Mouse (Mus musculus) stomach, postnatal 0 days (tissue): ENCODE results near the gene Klhl8. TPM values are rescaled to one million over a fixed set of nuclear protein-coding genes. Genes with fewer than 3 reads are reported as not detected.

Experiments
- ATAC-seq: fragments of 200-750 bp; cut with Nextera tagmentation; 2 replicates; pipeline ENCODE4 v1.8.0; 2017; ENCODE audit not compliant: low FRiP score, low TSS enrichment
- DNase-seq: peaks from one replicate; pipeline ENCODE4 v3.0.0-alpha.2; 2016; ENCODE audit warnings: low spot score
- H3K27ac ChIP-seq: fragments of 300-500 bp; sonication (generic); replicated peaks from 2 replicates; pipeline ENCODE4 v1.5.1; 2014; ENCODE audit warnings: mild to moderate bottlenecking, control low read depth
- H3K27me3 ChIP-seq: fragments of 300-500 bp; sonication (generic); 2 replicates; pipeline ENCODE4 v1.6.1; 2014; ENCODE audit warnings: low read length; ENCODE audit not compliant: control insufficient read depth, insufficient read depth
- H3K36me3 ChIP-seq: fragments of 300-500 bp; sonication (generic); 2 replicates; pipeline ENCODE4 v1.6.1; 2014; ENCODE audit warnings: low read length, mixed read lengths; ENCODE audit not compliant: control insufficient read depth, insufficient read depth
- H3K4me1 ChIP-seq: fragments of 300-500 bp; sonication (generic); replicated peaks from 2 replicates; pipeline ENCODE4 v1.6.1; 2014; ENCODE audit warnings: antibody characterized with exemption; ENCODE audit not compliant: control insufficient read depth, insufficient read depth
- H3K4me2 ChIP-seq: fragments of 300-500 bp; sonication (generic); replicated peaks from 2 replicates; pipeline ENCODE4 v1.6.1; 2014; ENCODE audit warnings: low read depth, mild to moderate bottlenecking, control low read depth, moderate library complexity
- H3K4me3 ChIP-seq: fragments of 300-500 bp; sonication (generic); 2 replicates; pipeline ENCODE4 v1.5.1; 2014; ENCODE audit warnings: low read depth, low read length, control low read depth
- H3K9ac ChIP-seq: fragments of 300-500 bp; sonication (generic); 2 replicates; pipeline ENCODE4 v1.6.1; 2014; ENCODE audit warnings: mild to moderate bottlenecking, low read length, control low read depth, mixed read lengths
- H3K9me3 ChIP-seq: fragments of 300-500 bp; sonication (generic); 2 replicates; pipeline ENCODE4 v1.6.1; 2016; ENCODE audit warnings: low read length; ENCODE audit not compliant: control insufficient read depth
- CTCF ChIP-seq: IDR thresholded peaks from 2 replicates; pipeline ENCODE4 v1.5.1; 2016; ENCODE audit warnings: antibody characterized with exemption, low read depth, mild to moderate bottlenecking, moderate library complexity
- EP300 ChIP-seq: optimal IDR thresholded peaks from 2 replicates; pipeline ENCODE3; 2016; ENCODE audit warnings: antibody characterized with exemption
- WGBS: fragments of 180-500 bp; shearing (Covaris S2); extraction: QIAGEN DNeasy Blood & Tissue Kit; methylation state at CpG from one replicate; pipeline ENCODE4 v1.1.7; 2014; 5-methylcytosine and 5-hydroxymethylcytosine counted together
- polyA plus RNA-seq: library from polyadenylated mRNA; unstranded; fragments of >200 nt; fragmentation: Nextera tagmentation; extraction: Ambion mirVana; gene quantifications from 2 replicates; pipeline ENCODE4 v1.2.1, GENCODE M21; 2015

Gene Klhl8
- polyA plus RNA-seq, 1 experiment from 2014 or later = 7.7 TPM

- no peaks in the 10 kb centered on the region for H3K9me3 ChIP-seq
- peak overlapping the region; percentile 78 for H3K27ac ChIP-seq
- WGBS = 70% methylated on average over 12 of the region's 12 CpGs
- H3K9ac ChIP-seq = no peak overlapping the region
- 0 out of 2 replicates have a peak, but pooled peaks cover 5% of the 10 kb centered on the region for H3K4me1 ChIP-seq
- no peak overlapping the region for H3K4me2 ChIP-seq
- 0 out of 2 replicates have a peak, but pooled peaks cover 2% of the 10 kb centered on the region for H3K36me3 ChIP-seq
- H3K27me3 ChIP-seq = no peaks in the 10 kb centered on the region
- DNase-seq (no peak), ATAC-seq (no peak)
- TF ChIP-seq CTCF (no peak), EP300 (no peak)
- H3K4me3 ChIP-seq = no peak overlapping the region
These were observed 97.0 kb downstream of the Klhl8 start for GRCm38 (mm10) chr5:103813997-103814542.

GRCm38 (mm10) chr5:103813291-103813690 is 97.8 kb downstream of the Klhl8 start:
- no peak overlapping the region for H3K9ac ChIP-seq
- 74% methylated on average over 5 of the region's 5 CpGs for WGBS
- no peaks in the 10 kb centered on the region for H3K9me3 ChIP-seq
- no peak overlapping the region for H3K4me2 ChIP-seq
- no peak for DNase-seq
- no peaks in the 10 kb centered on the region for H3K27me3 ChIP-seq
- 0 out of 2 replicates have a peak, but pooled peaks cover 5% of the 10 kb centered on the region for H3K4me1 ChIP-seq
- H3K27ac ChIP-seq = no peak overlapping the region; the same call in 1 of the 2 replicates
- H3K36me3 ChIP-seq = no peaks in the 10 kb centered on the region
- H3K4me3 ChIP-seq = no peak overlapping the region
- ATAC-seq = no peak
- TF ChIP-seq EP300 (no peak), CTCF (no peak)

Other genes with a start within 250 kb of the Klhl8 start
- 4.3 and 4.9 TPM in 2 replicates for gene Aff1, start 218.9 kb downstream of the Klhl8 start, polyA plus RNA-seq
- 3.2 and 3.4 TPM in 2 replicates for gene Hsd17b13, start 66.2 kb upstream of the Klhl8 start, polyA plus RNA-seq
- gene Hsd17b11, start 110.7 kb upstream of the Klhl8 start, polyA plus RNA-seq = 19.1 and 20.9 TPM in 2 replicates
- gene Nudt9, start 135.0 kb upstream of the Klhl8 start, polyA plus RNA-seq = 53.0 and 57.1 TPM in 2 replicates
- 0.35 TPM in 1 of 2 replicates, not detected in the other for gene Gm17660, start 166.3 kb upstream of the Klhl8 start, polyA plus RNA-seq
- gene Sparcl1, start 202.5 kb upstream of the Klhl8 start, polyA plus RNA-seq = 206 and 241 TPM in 2 replicates